ENCODE assay signal across 15 mouse cellular contexts in genomic region chr10:41149307-41149706, GRCm38 (mm10).
"Had no signal": no experiment of that assay in that cellular context is flagged by ENCODE, and none has a peak within 500 bp of the region (broad histone marks: within the 10 kb centered on the region; RNA-seq: fewer than 3 reads in every experiment).

No protein-coding gene starts in this region.

- ATAC-seq: hindbrain, embryonic 16.5 days; inflammation-experienced regulatory T-cells, adult 6 months; intestine, postnatal 0 days; midbrain, embryonic 13.5 days had no signal

- DNase-seq: kidney, adult 9 months; kidney, postnatal 36 days; layer of hippocampus, adult 9-11 months; layer of hippocampus, postnatal 36 days; lung, postnatal 36 days; right cerebral cortex, postnatal 14 days; thymus, adult 2 months; thymus, postnatal 25 days had no signal

- H3K27ac ChIP-seq: kidney, postnatal 0 days; liver, embryonic 15.5 days; midbrain, embryonic 13.5 days; stomach, embryonic 15.5 days had no signal

- H3K9me3 ChIP-seq: liver, embryonic 15.5 days; midbrain, embryonic 13.5 days; stomach, embryonic 15.5 days had no signal

- H3K27me3 ChIP-seq: midbrain, embryonic 13.5 days; stomach, embryonic 15.5 days had no signal

- H3K4me1 ChIP-seq: midbrain, embryonic 13.5 days had no signal

- H3K4me3 ChIP-seq: liver, embryonic 15.5 days; midbrain, embryonic 13.5 days; stomach, embryonic 15.5 days had no signal

- H3K4me2 ChIP-seq: liver, embryonic 15.5 days; midbrain, embryonic 13.5 days; stomach, embryonic 15.5 days had no signal

- H3K36me3 ChIP-seq: liver, embryonic 15.5 days; midbrain, embryonic 13.5 days; stomach, embryonic 15.5 days had no signal

- H3K9ac ChIP-seq: liver, embryonic 15.5 days; midbrain, embryonic 13.5 days; stomach, embryonic 15.5 days had no signal
